Mouse (Mus musculus) megakaryocyte, embryonic 14.5 days (primary cell): ENCODE data around the gene Hhipl1. TPM values are rescaled to one million over a fixed set of nuclear protein-coding genes. Genes with fewer than 3 reads are reported as not detected.

Source experiments
- H3K27me3 ChIP-seq: replicated peaks from 2 replicates; pipeline ENCODE3; 2012; ENCODE audit warnings: inconsistent platforms
- H3K36me3 ChIP-seq: replicated peaks from 2 replicates; pipeline ENCODE3; 2012; ENCODE audit warnings: low read length, inconsistent platforms, mixed read lengths
- H3K4me1 ChIP-seq: 2 replicates; pipeline ENCODE4 v1.6.1; 2012; ENCODE audit warnings: inconsistent platforms
- H3K4me3 ChIP-seq: replicated peaks from 2 replicates; pipeline ENCODE3; 2012; ENCODE audit warnings: moderate library complexity, mild to moderate bottlenecking, inconsistent platforms
- H3K9me3 ChIP-seq: 2 replicates; pipeline ENCODE4 v1.6.1; 2012; ENCODE audit warnings: inconsistent platforms
- FLI1 ChIP-seq: IDR thresholded peaks from 2 replicates; pipeline ENCODE4 v1.6.1; 2012; ENCODE audit warnings: low read length, inconsistent platforms, mixed read lengths
- GATA1 ChIP-seq: IDR thresholded peaks from 3 replicates; pipeline ENCODE4 v1.6.1; 2012; ENCODE audit warnings: mixed read lengths, low read length, inconsistent platforms, borderline replicate concordance
- polyA plus RNA-seq: library from polyadenylated mRNA; stranded (reverse); fragments of >175 nt; gene quantifications from 2 replicates; pipeline ENCODE4 v1.2.3, GENCODE M21; 2012; ENCODE audit warnings: low replicate concordance; ENCODE audit not compliant: insufficient read depth

Gene Hhipl1
- polyA plus RNA-seq, 1 experiment: not detected

DNA sequence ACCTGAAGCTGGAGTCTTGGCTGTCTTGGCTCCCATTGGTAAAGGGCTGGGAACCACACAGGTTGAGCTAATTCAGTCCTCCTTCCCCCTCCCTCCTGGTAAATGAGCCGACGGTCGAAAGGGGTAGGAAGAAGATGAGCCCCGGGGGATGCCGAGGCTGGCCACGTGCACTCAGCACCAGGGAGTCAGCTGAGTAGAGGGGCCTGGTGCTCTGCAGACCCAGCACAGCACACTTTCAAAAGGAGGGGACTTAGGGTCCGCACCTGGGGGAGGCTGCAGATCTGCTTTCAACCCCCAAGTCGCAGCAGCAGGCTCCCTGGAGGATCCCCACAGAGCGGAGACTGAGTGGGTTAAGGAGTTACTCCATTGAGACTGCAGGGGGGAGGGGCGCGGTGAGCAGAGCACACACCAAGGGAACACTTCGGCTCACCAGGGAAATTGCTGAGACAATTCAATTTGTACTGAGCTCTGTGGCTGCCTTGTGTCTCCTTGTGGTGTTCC is 28.7 kb upstream of the Hhipl1 start:
- Histone ChIP-seq H3K36me3 (no peaks in the 10 kb centered on the region), H3K9me3 (no peaks in the 10 kb centered on the region), H3K4me1 (peaks cover 35% of the 10 kb centered on the region), H3K4me3 (no peak overlapping the region), H3K27me3 (peaks cover 95% of the 10 kb centered on the region)
- no peak for TF ChIP-seq FLI1
- no peak for TF ChIP-seq GATA1

DNA sequence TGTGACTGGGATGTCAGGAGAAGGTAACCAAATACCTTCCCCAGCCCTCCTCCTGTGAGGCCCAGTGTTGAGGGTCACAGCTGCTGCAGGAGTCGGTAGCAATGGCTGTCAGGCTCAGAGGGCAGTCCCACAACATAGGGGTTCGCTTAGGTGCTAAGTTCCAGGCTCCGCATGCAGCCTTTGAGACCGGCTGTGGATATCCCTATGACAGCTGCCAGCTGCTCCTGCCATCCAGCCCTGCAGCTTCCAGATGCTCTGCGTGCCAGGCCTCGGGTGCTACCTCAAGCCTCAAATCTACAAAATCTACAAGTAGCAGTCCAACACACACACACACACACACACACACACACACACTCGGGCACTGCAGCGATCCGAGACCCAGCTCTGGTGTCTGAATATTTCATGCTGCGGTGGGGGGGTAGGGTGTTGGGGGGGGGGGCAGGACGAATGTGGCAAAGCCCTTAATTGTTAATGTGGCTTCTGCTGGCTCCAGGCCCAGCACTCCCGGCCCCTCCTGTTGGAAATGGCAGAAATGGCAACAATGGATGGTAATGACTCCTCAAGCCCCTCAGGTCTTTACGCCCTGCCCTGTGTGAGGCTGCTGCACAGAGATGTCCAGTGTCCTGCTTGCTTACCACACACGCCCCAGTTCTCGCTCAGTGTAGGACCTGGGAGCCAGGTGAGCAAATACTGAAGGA is 27.7 kb upstream of the Hhipl1 start:
- Histone ChIP-seq H3K4me1 (peaks cover 32% of the 10 kb centered on the region), H3K9me3 (no peaks in the 10 kb centered on the region), H3K36me3 (no peaks in the 10 kb centered on the region), H3K4me3 (no peak overlapping the region), H3K27me3 (peaks cover 94% of the 10 kb centered on the region)
- TF ChIP-seq GATA1 (no peak), FLI1 (no peak)

DNA sequence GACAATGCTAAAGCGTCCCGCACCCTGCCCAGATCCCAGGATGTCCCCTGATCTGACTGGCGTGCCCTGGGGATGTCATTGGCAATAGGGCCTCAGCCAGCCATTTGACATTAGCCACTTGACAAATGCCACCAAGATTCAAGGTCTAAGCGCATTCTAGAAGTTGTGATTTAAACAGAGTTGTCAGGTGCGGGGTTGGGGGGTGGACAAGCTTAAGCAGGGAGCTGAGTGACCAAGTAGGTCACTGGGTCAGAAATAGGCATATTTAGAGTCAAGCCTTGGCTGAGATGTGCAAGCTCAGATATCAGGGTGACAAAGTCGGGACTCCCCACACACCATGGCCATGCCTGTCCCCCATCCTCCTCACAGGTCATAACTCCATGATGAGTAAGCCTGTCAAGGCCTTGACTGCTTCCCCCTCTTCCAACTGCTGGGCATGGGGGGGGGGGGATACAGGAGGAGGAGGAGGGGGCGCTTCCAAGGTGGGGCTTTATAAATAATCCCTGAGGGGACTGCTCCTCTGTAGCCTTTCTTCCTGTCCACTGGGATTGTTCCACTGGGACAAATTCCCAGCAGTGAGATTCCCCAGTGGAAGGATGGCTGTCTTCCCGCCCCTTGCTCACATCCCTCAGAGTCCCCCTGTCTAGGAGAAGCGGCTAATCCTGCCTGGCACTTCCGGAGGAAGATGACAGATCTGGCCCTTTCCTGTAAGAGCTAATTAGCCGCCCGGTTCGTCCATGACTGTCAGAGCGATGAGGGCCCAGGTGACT is 21.4 kb upstream of the Hhipl1 start:
- no peaks in the 10 kb centered on the region for H3K9me3 ChIP-seq
- H3K36me3 ChIP-seq: no peaks in the 10 kb centered on the region
- no peak overlapping the region for H3K4me3 ChIP-seq
- H3K4me1 ChIP-seq: peaks cover 6% of the 10 kb centered on the region; the same call in 1 of the 2 replicates
- TF ChIP-seq GATA1 (no peak), FLI1 (no peak)
- peaks cover 80% of the 10 kb centered on the region for H3K27me3 ChIP-seq

DNA sequence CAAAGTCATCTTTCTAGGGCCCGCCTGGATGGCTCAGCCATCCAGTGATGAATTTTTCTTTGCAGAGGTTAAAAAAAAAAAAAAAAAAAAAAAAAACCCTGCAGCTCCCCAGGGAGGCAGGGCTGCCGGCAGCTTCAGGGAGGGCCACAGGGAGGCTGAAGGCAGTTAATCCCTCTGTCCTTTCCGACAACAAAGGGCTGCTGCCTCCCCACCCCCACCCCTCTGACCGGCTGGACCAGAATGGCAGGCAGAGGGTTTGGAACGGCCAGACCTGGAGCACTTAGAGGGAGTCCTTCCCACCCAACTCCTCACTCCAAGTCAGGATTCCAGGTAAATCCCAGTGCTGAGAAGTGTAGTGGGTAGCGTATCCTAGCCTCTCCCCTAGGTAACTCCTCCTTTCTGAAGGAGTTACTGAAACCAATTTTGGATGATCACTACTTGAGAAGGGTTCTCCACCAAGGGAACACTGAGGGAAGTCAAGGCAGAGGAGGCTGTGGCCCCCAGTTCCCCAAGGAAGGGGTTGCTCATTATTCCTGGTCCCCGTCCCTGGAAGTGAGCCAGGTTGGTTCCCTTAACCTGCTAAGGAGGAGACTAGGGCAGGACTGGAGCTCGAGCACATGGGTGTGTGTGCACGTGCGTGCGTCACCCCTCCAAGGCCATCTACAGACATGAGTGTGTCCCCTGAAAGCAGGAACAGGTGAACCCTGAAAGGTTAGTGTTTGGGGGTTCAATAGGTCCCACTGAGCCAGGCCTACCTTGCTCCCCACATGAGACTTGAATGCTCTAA is 20.7 kb upstream of the Hhipl1 start:
- no peaks in the 10 kb centered on the region for H3K9me3 ChIP-seq
- H3K4me3 ChIP-seq: no peak overlapping the region
- no peak for TF ChIP-seq FLI1
- no peak for TF ChIP-seq GATA1
- H3K27me3 ChIP-seq: peaks cover 82% of the 10 kb centered on the region
- no peaks in the 10 kb centered on the region for H3K36me3 ChIP-seq
- H3K4me1 ChIP-seq: peaks cover 6% of the 10 kb centered on the region; the same call in 1 of the 2 replicates

DNA sequence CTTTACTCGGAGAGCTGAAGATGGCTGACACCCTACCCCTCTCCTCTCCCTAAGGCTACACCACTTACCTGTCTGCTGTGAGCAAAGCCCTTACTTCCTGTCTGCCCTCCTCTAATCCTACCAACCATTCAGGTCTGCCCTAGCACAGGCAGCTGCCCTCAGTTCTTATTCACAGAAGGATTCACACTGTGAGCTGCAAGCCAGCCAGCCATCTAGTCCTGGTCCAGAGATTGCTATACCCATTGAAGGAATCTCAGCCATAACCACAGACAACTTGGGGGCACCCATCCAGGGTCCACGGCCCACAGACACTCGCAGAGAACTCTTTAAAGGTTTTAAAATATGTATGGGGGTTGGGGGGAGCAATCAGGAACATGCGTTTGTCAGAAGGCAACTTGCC is 19.7 kb upstream of the Hhipl1 start:
- Histone ChIP-seq H3K9me3 (no peaks in the 10 kb centered on the region), H3K4me1 (peaks cover 6% of the 10 kb centered on the region; the same call in 1 of the 2 replicates), H3K27me3 (peaks cover 83% of the 10 kb centered on the region), H3K36me3 (no peaks in the 10 kb centered on the region), H3K4me3 (no peak overlapping the region)
- TF ChIP-seq FLI1 (no peak), GATA1 (no peak)

DNA sequence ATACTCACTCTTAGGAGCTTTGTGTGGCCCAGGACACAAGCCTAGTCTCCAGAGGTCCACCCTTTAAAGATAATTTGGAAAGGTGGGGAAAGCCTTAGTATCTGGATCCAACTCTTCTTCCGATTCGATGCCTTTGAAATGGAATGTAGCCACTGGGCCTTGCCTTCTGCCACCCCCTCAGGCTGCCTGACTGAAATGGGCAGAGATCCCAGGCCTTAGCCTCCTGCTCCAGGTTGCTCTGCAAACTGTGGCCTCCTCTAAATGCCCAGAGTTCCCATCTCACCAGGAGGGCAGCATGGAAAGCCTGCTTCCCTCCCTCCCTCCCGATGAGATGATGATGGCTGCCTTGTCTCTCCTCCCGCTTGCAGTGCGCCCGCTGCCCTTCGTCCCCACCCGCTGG is 19.1 kb upstream of the Hhipl1 start:
- H3K27me3 ChIP-seq: peaks cover 84% of the 10 kb centered on the region
- no peak overlapping the region for H3K4me3 ChIP-seq
- H3K36me3 ChIP-seq: no peaks in the 10 kb centered on the region
- TF ChIP-seq GATA1 (no peak), FLI1 (no peak)
- no peaks in the 10 kb centered on the region for H3K9me3 ChIP-seq
- H3K4me1 ChIP-seq: peaks cover 6% of the 10 kb centered on the region; the same call in 1 of the 2 replicates

DNA sequence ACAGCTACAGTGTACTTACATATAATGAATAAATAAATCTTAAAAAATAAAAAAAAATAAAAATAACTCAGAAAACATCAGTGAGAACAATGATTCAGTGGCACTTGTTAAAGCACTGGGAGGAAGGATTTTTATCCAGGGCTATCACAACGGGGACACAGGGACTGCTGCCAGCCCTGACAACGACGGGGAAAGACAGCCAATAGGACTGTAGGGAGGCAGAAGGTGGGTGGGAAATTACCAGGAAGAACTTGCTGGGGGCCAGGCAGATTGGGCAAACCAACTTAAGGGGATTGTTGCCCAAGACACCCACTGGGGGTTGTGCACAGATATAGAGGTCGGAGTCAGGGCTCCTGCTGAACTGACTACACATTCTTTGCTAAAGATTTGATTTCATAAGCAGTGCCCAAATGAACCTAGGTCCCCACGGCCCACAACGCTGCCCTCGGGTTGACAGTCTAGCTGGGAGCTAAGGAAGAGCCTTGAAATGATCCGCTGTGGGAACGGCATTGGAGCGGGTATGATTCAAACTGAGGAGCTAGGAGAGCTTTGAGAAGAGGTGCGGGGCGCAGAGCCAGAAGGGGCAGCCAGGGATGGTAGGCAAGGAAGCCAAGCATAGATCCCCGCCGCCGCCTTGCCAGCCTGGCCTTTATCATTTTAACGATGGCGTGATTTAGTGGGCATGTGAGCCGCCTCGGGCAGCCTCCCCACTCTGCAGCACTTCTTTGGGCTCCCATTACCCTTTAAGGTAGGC is 17.8 kb upstream of the Hhipl1 start:
- H3K4me1 ChIP-seq: peaks cover 6% of the 10 kb centered on the region; the same call in 1 of the 2 replicates
- H3K27me3 ChIP-seq: peaks cover 85% of the 10 kb centered on the region
- TF ChIP-seq GATA1: no peak
- TF ChIP-seq FLI1: no peak
- no peak overlapping the region for H3K4me3 ChIP-seq
- no peaks in the 10 kb centered on the region for H3K36me3 ChIP-seq
- H3K9me3 ChIP-seq: no peaks in the 10 kb centered on the region

DNA sequence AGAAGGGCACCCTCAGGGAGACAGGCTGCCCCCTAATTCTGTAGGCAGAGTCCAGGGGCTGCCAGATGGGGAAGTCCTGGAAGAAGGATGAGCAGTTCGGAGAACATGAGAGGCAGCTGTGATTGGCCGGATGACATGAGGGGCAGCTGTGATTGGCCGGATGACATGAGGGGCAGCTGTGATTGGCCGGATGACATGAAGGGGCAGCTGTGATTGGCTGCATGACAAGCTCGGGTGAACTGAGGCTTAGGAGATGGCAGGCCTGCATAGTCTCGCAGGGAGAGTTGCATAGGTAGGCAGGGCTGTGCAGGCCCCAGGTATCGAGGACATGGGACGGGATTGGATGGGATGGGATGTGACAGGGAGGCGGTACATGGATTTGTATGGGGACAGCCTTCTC is 13.7 kb upstream of the Hhipl1 start:
- H3K4me3 ChIP-seq: no peak overlapping the region
- H3K4me1 ChIP-seq: peaks cover 3% of the 10 kb centered on the region; the same call in 1 of the 2 replicates
- H3K9me3 ChIP-seq: peaks cover 15% of the 10 kb centered on the region
- H3K27me3 ChIP-seq: peaks cover 78% of the 10 kb centered on the region
- TF ChIP-seq GATA1: no peak
- no peak for TF ChIP-seq FLI1
- no peaks in the 10 kb centered on the region for H3K36me3 ChIP-seq

DNA sequence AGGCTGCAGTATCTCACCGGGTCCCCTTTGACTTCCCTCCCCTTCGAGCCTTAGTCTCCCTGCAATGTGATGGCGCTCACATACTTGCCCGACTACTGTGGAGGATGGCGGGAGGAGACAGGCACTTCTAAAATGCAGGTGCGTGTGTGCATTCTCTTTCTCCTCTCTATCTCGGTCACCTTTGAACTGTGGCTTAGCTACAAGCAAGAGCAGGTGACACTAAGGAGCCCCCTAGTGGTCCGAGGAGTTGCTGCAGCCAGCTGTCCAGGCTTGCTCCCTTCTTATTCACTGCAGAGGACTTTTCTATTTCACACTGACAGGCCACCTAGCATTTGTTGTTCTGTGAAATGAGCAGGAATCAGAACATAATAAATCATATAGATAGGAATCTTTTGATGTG is 13.1 kb upstream of the Hhipl1 start:
- Histone ChIP-seq H3K27me3 (peaks cover 82% of the 10 kb centered on the region), H3K9me3 (peaks cover 20% of the 10 kb centered on the region), H3K4me3 (no peak overlapping the region), H3K36me3 (no peaks in the 10 kb centered on the region), H3K4me1 (peaks cover 3% of the 10 kb centered on the region; the same call in 1 of the 2 replicates)
- no peak for TF ChIP-seq GATA1
- no peak for TF ChIP-seq FLI1
